Mouse (Mus musculus) bone marrow, adult 2 months (tissue): ENCODE results near the gene Abcd3. TPM values are rescaled to one million over a fixed set of nuclear protein-coding genes. Genes with fewer than 3 reads are reported as not detected.

Experiments
- H3K27ac ChIP-seq: fragments of 200-500 bp; 2 replicates; pipeline ENCODE4 v1.5.1; 2012; ENCODE audit warnings: low read depth, mild to moderate bottlenecking, control low read depth, inconsistent platforms, low read length; ENCODE audit not compliant: control insufficient read depth, poor library complexity, insufficient read depth
- H3K4me1 ChIP-seq: fragments of 200-500 bp; 2 replicates; pipeline ENCODE4 v1.6.1; 2011; ENCODE audit warnings: low read length; ENCODE audit not compliant: control insufficient read depth, insufficient read depth
- H3K4me3 ChIP-seq: fragments of 200-500 bp; replicated peaks from 2 replicates; pipeline ENCODE3; 2011; ENCODE audit warnings: mild to moderate bottlenecking, low read depth, low read length, control low read depth; ENCODE audit not compliant: control insufficient read depth
- CTCF ChIP-seq: fragments of 200-500 bp; IDR thresholded peaks from 2 replicates; pipeline ENCODE4 v1.5.1; 2011; ENCODE audit warnings: low read length, control low read depth; ENCODE audit not compliant: control insufficient read depth, insufficient read depth
- POLR2A ChIP-seq: fragments of 200-500 bp; IDR thresholded peaks from 2 replicates; pipeline ENCODE4 v1.6.1; 2011; ENCODE audit warnings: low read depth, mild to moderate bottlenecking, control low read depth, low read length, borderline replicate concordance; ENCODE audit not compliant: control insufficient read depth
- WGBS: fragments of 180-500 bp; shearing (Covaris S2); methylation state at CpG from one replicate; pipeline ENCODE4 v1.1.7; 2018; 5-methylcytosine and 5-hydroxymethylcytosine counted together
- polyA plus RNA-seq: library from polyadenylated mRNA; stranded (reverse); fragments of >200 nt; gene quantifications from 2 replicates; pipeline ENCODE4 v1.2.4, GENCODE M21; 2011; ENCODE audit warnings: low replicate concordance; ENCODE audit not compliant: missing spikeins, insufficient read depth, insufficient read length

Gene Abcd3
- polyA plus RNA-seq, 1 experiment = 6.3 TPM

DNA sequence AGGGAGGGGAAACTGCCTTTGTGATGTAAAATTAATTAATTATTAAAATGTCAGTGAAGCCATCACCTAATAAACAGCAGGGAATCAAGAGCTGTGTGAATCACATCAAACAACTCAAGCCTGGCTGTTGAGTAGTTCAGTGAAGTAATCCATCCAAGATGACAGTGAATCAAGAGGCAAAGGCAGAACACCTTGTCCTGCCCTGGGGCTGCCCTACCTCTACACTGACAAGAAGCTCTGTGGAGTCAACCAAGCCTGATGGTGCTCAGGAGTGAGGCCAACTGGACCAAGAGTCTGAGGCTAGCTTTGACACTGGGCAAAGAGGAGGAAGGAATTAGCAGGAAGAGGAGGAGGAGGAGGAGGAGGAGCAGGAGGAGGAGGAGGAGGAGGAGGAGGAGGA is 32.2 kb upstream of the Abcd3 start:
- Histone ChIP-seq H3K4me1 (peaks cover 6% of the 10 kb centered on the region; the same call in 1 of the 2 replicates), H3K4me3 (no peak overlapping the region), H3K27ac (no peak overlapping the region)
- no peak for TF ChIP-seq POLR2A
- TF ChIP-seq CTCF = no peak

- H3K4me1 ChIP-seq = peaks cover 7% of the 10 kb centered on the region; the same call in 1 of the 2 replicates
- 71% methylated on average over 6 of the region's 6 CpGs for WGBS
Measured at GRCm38 (mm10) chr3:121844658-121845057, 29.6 kb upstream of the Abcd3 start.

GRCm38 (mm10) chr3:121844013-121844412 is 28.9 kb upstream of the Abcd3 start:
- H3K4me1 ChIP-seq = peaks cover 7% of the 10 kb centered on the region; the same call in 1 of the 2 replicates
- H3K4me3 ChIP-seq = no peak overlapping the region
- H3K27ac ChIP-seq = no peak overlapping the region
- WGBS = 48% methylated on average over 3 of the region's 3 CpGs
- TF ChIP-seq CTCF = no peak
- no peak for TF ChIP-seq POLR2A

More at GRCm38 (mm10) chr3:121844658-121845057, 29.6 kb upstream of the Abcd3 start:
- H3K27ac ChIP-seq = no peak overlapping the region
- TF ChIP-seq CTCF (no peak), POLR2A (no peak)
- no peak overlapping the region for H3K4me3 ChIP-seq

DNA sequence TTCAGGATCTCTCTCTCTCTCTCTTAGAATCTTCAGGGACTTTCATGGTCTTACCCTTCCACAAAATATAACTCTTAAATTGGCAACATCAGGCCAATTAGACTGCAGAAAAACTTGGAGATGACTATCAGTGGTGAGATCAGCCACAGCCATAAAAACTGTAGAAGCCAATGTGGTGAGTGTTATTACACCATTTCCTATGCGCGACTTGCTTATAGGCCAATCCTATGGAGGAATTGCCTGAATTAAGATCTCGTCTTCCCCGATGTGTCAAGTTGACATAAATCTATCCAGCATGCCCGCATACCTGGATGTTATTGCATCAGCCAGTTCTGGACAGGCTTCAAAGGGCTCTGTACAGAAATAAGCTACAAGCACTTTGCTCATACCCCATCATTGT is 28.2 kb upstream of the Abcd3 start:
- Histone ChIP-seq H3K27ac (no peak overlapping the region), H3K4me1 (peaks cover 7% of the 10 kb centered on the region; the same call in 1 of the 2 replicates), H3K4me3 (no peak overlapping the region)
- WGBS = 32% methylated on average over 5 of the region's 5 CpGs
- TF ChIP-seq POLR2A (no peak), CTCF (no peak)

DNA sequence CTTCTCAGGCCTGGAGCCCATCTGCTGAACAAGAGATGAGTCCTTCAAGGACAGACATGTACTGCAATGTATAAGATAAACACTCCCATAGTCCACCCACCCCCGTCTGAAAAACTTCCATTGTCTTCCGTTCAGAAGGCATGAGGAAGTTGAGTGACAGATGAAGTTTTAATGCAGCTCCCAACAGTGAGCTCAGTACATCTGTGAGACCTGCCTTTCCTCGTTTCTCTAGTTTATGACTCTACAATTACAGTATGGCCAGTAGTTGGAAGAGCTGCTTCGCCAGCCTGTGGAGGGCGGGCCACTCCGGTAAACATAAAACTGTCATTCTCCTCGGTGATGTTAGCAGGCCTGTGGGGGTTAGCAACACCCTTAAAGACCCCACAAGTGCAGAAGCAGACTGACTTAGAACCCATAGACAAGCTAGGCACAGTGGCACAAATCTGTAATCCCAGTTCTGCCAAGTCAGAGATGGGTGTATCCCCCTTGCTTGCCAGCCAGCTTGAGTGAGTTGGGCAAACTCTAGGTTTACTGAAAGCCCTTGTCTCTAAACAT is 27.3 kb upstream of the Abcd3 start:
- no peak for TF ChIP-seq POLR2A
- no peak for TF ChIP-seq CTCF
- WGBS = 42% methylated on average over 7 of the region's 7 CpGs
- Histone ChIP-seq H3K4me1 (peaks cover 7% of the 10 kb centered on the region; the same call in 1 of the 2 replicates), H3K27ac (no peak overlapping the region), H3K4me3 (no peak overlapping the region)

DNA sequence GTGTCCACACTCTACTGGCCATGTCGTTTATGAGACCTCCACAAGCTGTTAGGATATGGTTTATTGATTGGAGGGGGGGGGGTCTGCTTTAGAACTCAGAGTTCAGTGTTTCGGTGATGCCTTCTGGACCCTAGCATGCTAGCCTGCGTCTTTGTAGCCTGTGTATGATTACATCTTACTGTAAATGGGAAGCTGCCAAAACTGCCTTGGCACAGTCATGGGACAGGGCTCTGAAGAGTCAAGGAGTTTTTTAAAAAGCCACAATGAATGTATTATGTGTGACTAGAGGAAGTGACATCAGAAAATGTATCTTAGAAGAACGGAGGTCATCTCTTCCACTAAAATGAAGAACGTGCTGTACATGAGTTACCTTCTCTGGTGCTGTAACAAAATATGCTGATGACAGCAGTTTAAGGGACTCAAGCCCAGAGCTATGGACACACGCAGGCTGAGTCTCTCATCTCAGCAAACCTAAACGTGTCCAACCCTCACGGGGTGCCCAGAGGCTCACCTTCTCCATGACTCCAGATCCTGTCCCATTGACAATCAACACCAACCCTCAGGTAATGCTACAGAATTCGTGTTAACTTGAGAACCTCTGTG is 26.4 kb upstream of the Abcd3 start:
- Histone ChIP-seq H3K4me3 (no peak overlapping the region), H3K4me1 (peaks cover 7% of the 10 kb centered on the region; the same call in 1 of the 2 replicates), H3K27ac (no peak overlapping the region)
- TF ChIP-seq POLR2A (no peak), CTCF (no peak)
- WGBS = 48% methylated on average over 9 of the region's 9 CpGs

DNA sequence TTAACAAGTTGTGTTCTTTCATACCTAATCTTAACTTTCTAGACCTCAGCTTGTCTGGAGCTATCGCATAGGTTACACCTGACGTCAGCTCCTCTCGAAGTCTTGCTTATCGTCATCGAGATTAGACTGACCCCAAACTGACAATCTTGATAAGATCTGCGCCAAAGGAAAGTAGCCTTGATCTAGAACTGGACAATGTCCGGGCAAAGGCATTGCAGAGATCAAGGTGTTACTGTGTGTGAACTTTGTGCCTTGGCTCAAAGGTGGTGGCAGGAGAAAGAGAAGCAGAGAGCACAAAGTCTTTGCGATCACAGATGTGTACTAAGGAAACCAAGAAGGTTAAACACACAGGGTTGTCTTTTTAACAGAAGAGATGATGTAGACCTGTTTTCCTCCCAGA is 25.2 kb upstream of the Abcd3 start:
- Histone ChIP-seq H3K4me3 (no peak overlapping the region), H3K27ac (no peak overlapping the region), H3K4me1 (peaks cover 5% of the 10 kb centered on the region; the same call in 1 of the 2 replicates)
- no peak for TF ChIP-seq POLR2A
- no peak for TF ChIP-seq CTCF
- 83% methylated on average over 8 of the region's 8 CpGs for WGBS

DNA sequence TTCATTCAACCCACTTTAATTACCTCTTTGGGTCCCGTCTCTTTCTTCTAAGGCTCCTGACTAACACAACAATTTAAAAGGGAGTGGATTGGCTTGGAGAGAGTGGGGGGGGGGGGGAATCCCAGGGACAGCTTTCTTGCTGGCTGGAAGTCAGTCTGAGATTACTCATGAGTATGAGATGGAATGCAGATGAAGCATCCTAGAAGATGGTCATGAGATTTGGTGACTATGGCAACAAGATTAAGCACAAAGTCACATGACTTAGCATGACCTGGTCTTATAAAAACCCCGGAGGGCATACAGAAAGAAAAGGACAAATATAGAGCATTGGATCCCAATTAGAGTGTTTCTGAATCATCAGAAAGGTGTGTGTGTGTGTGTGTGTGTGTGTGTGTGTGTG is 19.6 kb upstream of the Abcd3 start:
- H3K4me3 ChIP-seq = no peak overlapping the region
- H3K27ac ChIP-seq = no peak overlapping the region
- H3K4me1 ChIP-seq = no peaks in the 10 kb centered on the region; the same call in none of the 2 replicates
- 76% methylated on average over 2 of the region's 2 CpGs for WGBS
- TF ChIP-seq POLR2A (no peak), CTCF (no peak)
